Mouse (Mus musculus): Measurements from ENCODE around the gene Ccnd1. TPM values are rescaled to one million over a fixed set of nuclear protein-coding genes. Genes with fewer than 3 reads are reported as not detected.
A peak's percentile ranks its signal among the peaks of the same experiment; 100 is the strongest.

Gene Ccnd1
- polyA plus RNA-seq, 1 experiment from 2014 or later = 59.0 TPM

- no peak overlapping the region for H3K9ac ChIP-seq (ENCODE audit: low read length)
- H3K36me3 ChIP-seq (ENCODE audit: control insufficient read depth, insufficient read depth, low read length) = no peaks in the 10 kb centered on the region
- no peak overlapping the region for H3K4me3 ChIP-seq (replicated peaks; ENCODE audit: low read length)
- 69% methylated on average over 2 of the region's 2 CpGs for WGBS
- H3K27me3 ChIP-seq (ENCODE audit: control insufficient read depth, insufficient read depth, low read length) = no peaks in the 10 kb centered on the region
- no peak overlapping the region for H3K4me2 ChIP-seq (ENCODE audit: low read depth, low read length)
- no peaks in the 10 kb centered on the region for H3K4me1 ChIP-seq (ENCODE audit: control insufficient read depth, insufficient read depth, low read length)
- no peak for ATAC-seq (ENCODE audit: insufficient read depth, low FRiP score)
- no peaks in the 10 kb centered on the region for H3K9me3 ChIP-seq (replicated peaks; ENCODE audit: control insufficient read depth, low read length)
- no peak overlapping the region for H3K27ac ChIP-seq (ENCODE audit: low read length)
These were observed 12.1 kb downstream of the Ccnd1 start for GRCm38 (mm10) chr7:144927591-144927990.

DNA sequence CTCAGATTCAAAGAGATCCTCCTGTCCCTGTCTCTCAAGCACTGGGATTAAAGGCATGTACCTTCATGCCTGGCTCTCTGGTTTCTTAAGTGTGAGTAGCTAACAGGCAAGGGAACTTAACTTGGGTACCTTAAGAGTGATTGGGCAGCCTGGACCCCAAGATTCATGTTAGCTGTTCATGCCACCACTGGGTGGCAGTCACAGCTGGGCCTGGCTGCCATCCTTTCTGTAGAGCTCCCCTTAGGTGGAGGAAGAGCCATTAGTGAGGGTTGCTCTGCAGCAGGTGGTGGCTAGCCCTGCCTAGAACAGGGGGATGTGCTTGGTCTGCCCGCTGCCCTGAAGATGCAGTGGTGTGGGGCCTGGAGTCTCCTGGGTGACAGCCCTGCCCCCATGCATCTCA, 20.9 kb downstream of the Ccnd1 start:
- H3K27ac ChIP-seq (ENCODE audit: low read length) = no peak overlapping the region
- no peak overlapping the region for H3K4me2 ChIP-seq (ENCODE audit: low read depth, low read length)
- ATAC-seq (ENCODE audit: insufficient read depth, low FRiP score) = no peak
- H3K36me3 ChIP-seq (ENCODE audit: control insufficient read depth, insufficient read depth, low read length) = no peaks in the 10 kb centered on the region
- H3K27me3 ChIP-seq (ENCODE audit: control insufficient read depth, insufficient read depth, low read length) = no peaks in the 10 kb centered on the region
- H3K4me1 ChIP-seq (ENCODE audit: control insufficient read depth, insufficient read depth, low read length) = peaks cover 8% of the 10 kb centered on the region
- no peak overlapping the region for H3K9ac ChIP-seq (ENCODE audit: low read length)
- no peaks in the 10 kb centered on the region for H3K9me3 ChIP-seq (replicated peaks; ENCODE audit: control insufficient read depth, low read length)
- WGBS = 83% methylated on average over 1 of the region's 1 CpGs
- H3K4me3 ChIP-seq (replicated peaks; ENCODE audit: low read length) = no peak overlapping the region

DNA sequence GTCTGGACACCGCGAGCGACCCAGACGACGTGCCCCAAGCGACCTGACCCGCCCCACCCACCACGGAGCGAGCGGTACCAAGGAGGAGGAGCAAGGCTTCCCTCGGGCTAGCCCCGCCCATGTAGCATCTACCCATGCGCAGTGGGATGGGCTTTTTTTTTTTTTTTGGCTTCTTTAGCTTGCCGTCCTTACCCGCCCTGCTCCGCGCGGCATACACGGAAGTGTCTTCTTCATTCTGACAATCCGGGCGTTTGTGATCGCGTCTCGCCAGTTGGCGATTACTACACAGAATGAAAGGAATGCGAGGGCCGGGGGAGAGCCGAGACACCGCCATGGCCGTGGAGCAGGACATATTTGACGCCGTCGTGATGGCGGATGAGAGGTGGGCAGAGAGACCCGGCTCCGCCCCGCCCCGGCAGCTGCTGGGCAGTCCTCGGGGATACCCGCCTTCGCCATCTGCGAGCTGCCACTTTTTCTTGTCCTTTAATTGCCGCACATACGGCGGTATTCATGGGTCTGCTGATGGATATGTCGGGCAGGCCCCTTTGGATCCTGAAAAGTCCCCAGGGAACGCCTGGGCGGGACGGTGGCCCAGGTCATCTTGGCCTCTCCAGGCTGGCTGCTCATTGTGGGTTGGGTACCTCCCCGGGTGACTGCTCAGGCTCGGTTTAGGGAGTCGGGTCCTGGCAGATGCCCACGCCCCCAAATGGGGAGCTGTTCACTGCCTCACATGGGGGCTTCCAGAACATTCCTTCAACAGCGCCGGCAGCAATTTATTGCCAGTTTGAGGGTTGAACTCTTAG, 24.6 kb downstream of the Ccnd1 start, which contains the start of gene LTO1:
TSS of gene LTO1 (plus strand) at position 153 of the 803 bp plus-strand sequence.
- WGBS = under 1% methylated on average over 55 of the region's 55 CpGs
- peak; percentile 94 for ATAC-seq (ENCODE audit: insufficient read depth, low FRiP score)
- Histone ChIP-seq H3K4me1 (ENCODE audit: control insufficient read depth, insufficient read depth, low read length) (peaks cover 8% of the 10 kb centered on the region), H3K36me3 (ENCODE audit: control insufficient read depth, insufficient read depth, low read length) (no peaks in the 10 kb centered on the region), H3K4me3 (replicated peaks; ENCODE audit: low read length) (peak within 1 kb of the TSS; percentile 80), H3K4me2 (ENCODE audit: low read depth, low read length) (peak within 1 kb of the TSS; percentile 92), H3K9me3 (replicated peaks; ENCODE audit: control insufficient read depth, low read length) (no peaks in the 10 kb centered on the region), H3K27ac (ENCODE audit: low read length) (peak within 1 kb of the TSS; percentile 60; the same call in 1 of the 2 replicates), H3K9ac (ENCODE audit: low read length) (peak within 1 kb of the TSS; percentile 84), H3K27me3 (ENCODE audit: control insufficient read depth, insufficient read depth, low read length) (no peaks in the 10 kb centered on the region)

DNA sequence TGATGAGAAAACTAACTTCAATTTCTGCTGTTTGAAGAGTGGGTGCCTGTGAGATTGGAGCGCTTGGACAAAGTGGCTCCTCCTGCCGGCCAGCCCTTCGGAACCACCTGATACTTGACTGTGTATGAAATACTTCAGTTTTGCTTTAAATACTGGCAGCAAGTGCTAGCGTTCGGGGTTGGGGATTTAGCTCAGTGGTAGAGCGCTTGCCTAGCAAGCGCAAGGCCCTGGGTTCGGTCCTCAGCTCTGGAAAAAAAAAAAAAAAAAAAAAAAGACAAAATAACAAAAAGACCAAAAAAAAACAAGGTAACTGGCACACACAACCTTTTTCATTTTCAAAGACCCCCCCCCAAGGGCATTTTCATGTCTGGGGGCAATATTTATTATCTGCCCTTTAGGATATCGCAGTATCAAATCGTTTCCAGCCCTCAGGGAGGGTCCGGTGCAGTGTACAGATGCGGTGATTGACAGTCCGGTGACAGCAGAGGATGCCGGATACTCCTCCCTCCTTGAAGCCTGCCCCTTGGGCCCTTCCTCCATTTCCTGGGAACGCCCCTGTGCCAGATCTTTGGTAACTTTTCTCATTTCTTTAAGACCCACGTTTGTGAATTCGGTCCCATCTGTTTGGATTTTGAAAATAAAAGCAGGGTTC, 25.3 kb downstream of the Ccnd1 start:
- ATAC-seq (ENCODE audit: insufficient read depth, low FRiP score) = peak; percentile 91
- peak overlapping the region; percentile 80 for H3K4me3 ChIP-seq (replicated peaks; ENCODE audit: low read length)
- H3K36me3 ChIP-seq (ENCODE audit: control insufficient read depth, insufficient read depth, low read length) = no peaks in the 10 kb centered on the region
- H3K27ac ChIP-seq (ENCODE audit: low read length) = peak overlapping the region; percentile 4; the same call in 1 of the 2 replicates
- 6% methylated on average over 17 of the region's 17 CpGs for WGBS
- H3K4me1 ChIP-seq (ENCODE audit: control insufficient read depth, insufficient read depth, low read length) = peaks cover 8% of the 10 kb centered on the region
- peak overlapping the region; percentile 84 for H3K9ac ChIP-seq (ENCODE audit: low read length)
- H3K9me3 ChIP-seq (replicated peaks; ENCODE audit: control insufficient read depth, low read length) = no peaks in the 10 kb centered on the region
- H3K27me3 ChIP-seq (ENCODE audit: control insufficient read depth, insufficient read depth, low read length) = no peaks in the 10 kb centered on the region
- H3K4me2 ChIP-seq (ENCODE audit: low read depth, low read length) = peak overlapping the region; percentile 55

DNA sequence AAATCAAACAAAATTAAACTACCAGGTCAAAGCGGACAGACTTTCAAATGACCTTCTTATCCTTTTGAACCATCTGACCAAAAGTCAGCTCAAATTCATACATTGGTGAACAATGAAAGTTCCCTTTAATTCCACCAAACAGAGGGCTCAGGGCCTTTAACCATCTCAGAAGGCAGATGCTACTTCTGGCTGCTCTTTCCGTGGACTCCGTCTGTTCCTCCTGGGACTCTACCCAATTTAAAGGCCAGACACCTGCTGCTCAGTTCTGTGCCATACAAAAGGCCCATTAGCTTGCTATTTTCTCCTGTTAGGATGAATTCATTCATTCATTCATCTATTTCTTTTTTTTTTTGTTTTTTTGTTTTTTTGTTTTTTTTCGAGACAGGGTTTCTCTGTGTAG, 26.8 kb downstream of the Ccnd1 start:
- Histone ChIP-seq H3K9me3 (replicated peaks; ENCODE audit: control insufficient read depth, low read length) (no peaks in the 10 kb centered on the region), H3K4me3 (replicated peaks; ENCODE audit: low read length) (no peak overlapping the region), H3K27ac (ENCODE audit: low read length) (no peak overlapping the region), H3K36me3 (ENCODE audit: control insufficient read depth, insufficient read depth, low read length) (no peaks in the 10 kb centered on the region), H3K27me3 (ENCODE audit: control insufficient read depth, insufficient read depth, low read length) (no peaks in the 10 kb centered on the region), H3K4me1 (ENCODE audit: control insufficient read depth, insufficient read depth, low read length) (peaks cover 8% of the 10 kb centered on the region), H3K4me2 (ENCODE audit: low read depth, low read length) (no peak overlapping the region), H3K9ac (ENCODE audit: low read length) (no peak overlapping the region)
- no peak for ATAC-seq (ENCODE audit: insufficient read depth, low FRiP score)
- WGBS = 75% methylated on average over 4 of the region's 4 CpGs

GRCm38 (mm10) chr7:144911121-144911520, 28.6 kb downstream of the Ccnd1 start:
- ATAC-seq (ENCODE audit: insufficient read depth, low FRiP score) = no peak
- Histone ChIP-seq H3K4me2 (ENCODE audit: low read depth, low read length) (no peak overlapping the region), H3K36me3 (ENCODE audit: control insufficient read depth, insufficient read depth, low read length) (no peaks in the 10 kb centered on the region), H3K27ac (ENCODE audit: low read length) (no peak overlapping the region), H3K4me3 (replicated peaks; ENCODE audit: low read length) (no peak overlapping the region), H3K27me3 (ENCODE audit: control insufficient read depth, insufficient read depth, low read length) (0 out of 2 replicates have a peak, but pooled peaks cover 3% of the 10 kb centered on the region), H3K4me1 (ENCODE audit: control insufficient read depth, insufficient read depth, low read length) (peaks cover 7% of the 10 kb centered on the region), H3K9ac (ENCODE audit: low read length) (no peak overlapping the region), H3K9me3 (replicated peaks; ENCODE audit: control insufficient read depth, low read length) (no peaks in the 10 kb centered on the region)
- WGBS = 85% methylated on average over 1 of the region's 1 CpGs

DNA sequence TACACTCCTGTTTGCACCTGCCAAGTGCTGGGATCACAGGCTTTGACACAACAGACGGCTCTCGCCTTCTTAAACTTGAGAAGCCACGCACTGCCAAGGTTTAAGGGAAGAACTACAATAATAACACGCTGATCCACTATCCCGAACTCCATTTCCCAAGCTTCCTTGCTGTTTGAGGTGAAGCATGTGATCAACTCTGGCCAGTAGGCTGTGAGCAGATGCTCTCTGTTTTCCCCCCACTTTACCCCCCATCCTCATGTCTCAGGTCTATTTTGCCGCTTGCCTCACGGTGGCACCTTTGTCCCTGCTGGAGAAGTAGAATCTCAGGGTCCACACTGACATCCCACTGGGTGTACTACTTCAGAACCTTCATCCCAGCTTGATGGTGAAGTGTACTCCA, 31.0 kb downstream of the Ccnd1 start:
- no peaks in the 10 kb centered on the region for H3K36me3 ChIP-seq (ENCODE audit: control insufficient read depth, insufficient read depth, low read length)
- no peaks in the 10 kb centered on the region for H3K4me1 ChIP-seq (ENCODE audit: control insufficient read depth, insufficient read depth, low read length)
- H3K9ac ChIP-seq (ENCODE audit: low read length) = no peak overlapping the region
- 27% methylated on average over 7 of the region's 7 CpGs for WGBS
- H3K27me3 ChIP-seq (ENCODE audit: control insufficient read depth, insufficient read depth, low read length) = 0 out of 2 replicates have a peak, but pooled peaks cover 3% of the 10 kb centered on the region
- no peak for ATAC-seq (ENCODE audit: insufficient read depth, low FRiP score)
- H3K4me3 ChIP-seq (replicated peaks; ENCODE audit: low read length) = no peak overlapping the region
- no peak overlapping the region for H3K27ac ChIP-seq (ENCODE audit: low read length)
- H3K9me3 ChIP-seq (replicated peaks; ENCODE audit: control insufficient read depth, low read length) = no peaks in the 10 kb centered on the region
- H3K4me2 ChIP-seq (ENCODE audit: low read depth, low read length) = no peak overlapping the region

- Histone ChIP-seq H3K4me3 (replicated peaks; ENCODE audit: low read length) (no peak overlapping the region), H3K4me2 (ENCODE audit: low read depth, low read length) (no peak overlapping the region), H3K27me3 (ENCODE audit: control insufficient read depth, insufficient read depth, low read length) (0 out of 2 replicates have a peak, but pooled peaks cover 3% of the 10 kb centered on the region), H3K4me1 (ENCODE audit: control insufficient read depth, insufficient read depth, low read length) (no peaks in the 10 kb centered on the region), H3K9ac (ENCODE audit: low read length) (no peak overlapping the region), H3K27ac (ENCODE audit: low read length) (no peak overlapping the region), H3K9me3 (replicated peaks; ENCODE audit: control insufficient read depth, low read length) (no peaks in the 10 kb centered on the region), H3K36me3 (ENCODE audit: control insufficient read depth, insufficient read depth, low read length) (no peaks in the 10 kb centered on the region)
- 10% methylated on average over 8 of the region's 8 CpGs for WGBS
- ATAC-seq (ENCODE audit: insufficient read depth, low FRiP score) = no peak
These were observed 31.9 kb downstream of the Ccnd1 start for GRCm38 (mm10) chr7:144907793-144908192.
